Mouse (Mus musculus) sigmoid colon, adult 10 weeks (tissue): ENCODE measurements around the gene Rai1. TPM values are rescaled to one million over a fixed set of nuclear protein-coding genes. Genes with fewer than 3 reads are reported as not detected.

Experiments
- polyA plus RNA-seq: library from polyadenylated mRNA; stranded (reverse); fragments of 350-450 nt; fragmentation: Illumina TruSeq; extraction: RNeasy Lipid Tissue Mini Kit (QIAGEN cat#74804); gene quantifications from one replicate; pipeline ENCODE4 v1.2.3, GENCODE M21; 2014; ENCODE audit warnings: low read depth, low replicate concordance

The Rai1 gene
- polyA plus RNA-seq: 2.9 TPM

DNA sequence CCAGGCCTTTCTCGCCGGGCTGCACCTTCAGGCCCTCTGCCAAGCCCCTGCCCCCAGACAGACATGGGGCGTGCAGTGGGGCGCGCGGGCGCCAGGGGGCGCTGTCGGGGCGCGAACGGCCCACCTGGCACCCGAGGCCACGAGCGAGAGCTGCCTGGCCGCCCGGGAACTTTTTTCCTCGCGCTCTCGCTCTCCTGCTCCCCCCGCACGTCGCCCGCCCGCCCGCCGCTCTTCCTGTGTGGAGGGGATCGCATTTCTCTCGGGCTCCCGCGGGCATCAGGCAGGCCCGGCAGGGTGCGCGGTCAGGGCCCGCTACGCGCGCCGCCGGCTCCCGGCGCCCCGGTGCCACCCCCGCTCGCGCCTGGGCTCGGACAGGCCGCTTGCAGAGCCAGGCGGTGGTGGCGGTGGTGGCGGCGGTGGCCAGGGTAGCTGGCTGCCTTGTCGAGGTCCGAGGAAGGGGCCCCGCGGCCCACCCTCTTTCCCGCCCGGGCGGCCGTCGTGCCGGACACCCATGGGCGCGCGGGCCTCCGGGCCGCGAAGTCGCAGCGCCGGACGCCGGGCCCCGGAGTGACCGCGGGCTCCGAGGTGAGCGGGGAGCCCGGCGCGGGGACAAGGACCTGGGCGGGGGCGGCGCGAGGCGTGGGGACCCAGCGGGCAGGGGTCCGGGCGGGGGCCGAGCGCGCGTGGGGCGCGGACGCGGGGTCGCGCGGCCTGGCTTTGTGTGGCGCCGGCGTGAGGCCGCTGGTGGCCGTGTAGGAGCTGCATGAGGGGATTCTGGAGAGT, at the start of gene Rai1:
Gene Rai1 (plus strand): TSS at position 204 of the 783 bp plus-strand sequence.

GRCm38 (mm10) chr11:60222469-60223236, 117.8 kb downstream of the Rai1 start, which contains the start of gene Srebf1:
Gene Srebf1, minus strand, starts transcription at chr11:60222581.

Other genes with a start within 250 kb of the Rai1 start
- 6.7 TPM for gene Med9, start 156.8 kb upstream of the Rai1 start, polyA plus RNA-seq
- 5.2 TPM for gene Rasd1, start 140.1 kb upstream of the Rai1 start, polyA plus RNA-seq
- gene Pemt, start 58.5 kb upstream of the Rai1 start, polyA plus RNA-seq: not detected
- 0.88 TPM for gene Srebf1, start 117.6 kb downstream of the Rai1 start, polyA plus RNA-seq
- 21.2 TPM for gene Tom1l2, start 247.9 kb downstream of the Rai1 start, polyA plus RNA-seq
- gene Drc3, start 248.3 kb downstream of the Rai1 start, polyA plus RNA-seq: 1.5 TPM